Mouse (Mus musculus): ENCODE measurements around the gene Prkar1b. TPM values are rescaled to one million over a fixed set of nuclear protein-coding genes. Genes with fewer than 3 reads are reported as not detected.

The Prkar1b gene
- total RNA-seq (2015; ENCODE audit: low replicate concordance) (0.72 TPM in 1 of 2 replicates, not detected in the other), total RNA-seq (2017; ENCODE audit: low replicate concordance) (0.08 TPM in 1 of 2 replicates, not detected in the other)

- ATAC-seq (replicated peaks; ENCODE audit: low FRiP score, poor library complexity, severe bottlenecking): peak; percentile 92
Measured at GRCm38 (mm10) chr5:139149681-139150602, at the start of gene Prkar1b, which contains the start of gene Dnaaf5. Gene Prkar1b, minus strand, starts transcription at chr5:139150001. Gene Dnaaf5, plus strand, starts transcription at chr5:139150223.

GRCm38 (mm10) chr5:139199636-139199994 lies 49.8 kb upstream of the Prkar1b start:
- no peak for ATAC-seq (replicated peaks; ENCODE audit: low FRiP score, poor library complexity, severe bottlenecking)

- no peak for ATAC-seq (replicated peaks; ENCODE audit: low FRiP score, poor library complexity, severe bottlenecking)
Measured at GRCm38 (mm10) chr5:139198779-139199178, 49.0 kb upstream of the Prkar1b start.

- no peak for ATAC-seq (replicated peaks; ENCODE audit: low FRiP score, poor library complexity, severe bottlenecking)
Measured at GRCm38 (mm10) chr5:139190958-139191357, 41.2 kb upstream of the Prkar1b start.

- no peak for ATAC-seq (replicated peaks; ENCODE audit: low FRiP score, poor library complexity, severe bottlenecking)
Measured at GRCm38 (mm10) chr5:139189726-139190125, 39.9 kb upstream of the Prkar1b start.

- ATAC-seq (replicated peaks; ENCODE audit: low FRiP score, poor library complexity, severe bottlenecking): no peak
Measured at GRCm38 (mm10) chr5:139184897-139185296, 35.1 kb upstream of the Prkar1b start.

- ATAC-seq (replicated peaks; ENCODE audit: low FRiP score, poor library complexity, severe bottlenecking): no peak
Measured at GRCm38 (mm10) chr5:139183601-139184000, 33.8 kb upstream of the Prkar1b start.

- no peak for ATAC-seq (replicated peaks; ENCODE audit: low FRiP score, poor library complexity, severe bottlenecking)
Measured at GRCm38 (mm10) chr5:139183131-139183530, 33.3 kb upstream of the Prkar1b start.

- ATAC-seq (replicated peaks; ENCODE audit: low FRiP score, poor library complexity, severe bottlenecking): peak; percentile 87
Measured at GRCm38 (mm10) chr5:139178895-139179631, 29.3 kb upstream of the Prkar1b start.

- no peak for ATAC-seq (replicated peaks; ENCODE audit: low FRiP score, poor library complexity, severe bottlenecking)
Measured at GRCm38 (mm10) chr5:139174556-139175547, 25.1 kb upstream of the Prkar1b start.

GRCm38 (mm10) chr5:139174141-139174540 lies 24.3 kb upstream of the Prkar1b start:
- ATAC-seq (replicated peaks; ENCODE audit: low FRiP score, poor library complexity, severe bottlenecking): no peak

- no peak for ATAC-seq (replicated peaks; ENCODE audit: low FRiP score, poor library complexity, severe bottlenecking)
Measured at GRCm38 (mm10) chr5:139171929-139172328, 22.1 kb upstream of the Prkar1b start.

- no peak for ATAC-seq (replicated peaks; ENCODE audit: low FRiP score, poor library complexity, severe bottlenecking)
Measured at GRCm38 (mm10) chr5:139167548-139167947, 17.7 kb upstream of the Prkar1b start.

GRCm38 (mm10) chr5:139166781-139167361 lies 17.1 kb upstream of the Prkar1b start:
- no peak for ATAC-seq (replicated peaks; ENCODE audit: low FRiP score, poor library complexity, severe bottlenecking)

GRCm38 (mm10) chr5:139161632-139162031 lies 11.8 kb upstream of the Prkar1b start:
- no peak for ATAC-seq (replicated peaks; ENCODE audit: low FRiP score, poor library complexity, severe bottlenecking)

- no peak for ATAC-seq (replicated peaks; ENCODE audit: low FRiP score, poor library complexity, severe bottlenecking)
Measured at GRCm38 (mm10) chr5:139160899-139161298, 11.1 kb upstream of the Prkar1b start.

GRCm38 (mm10) chr5:139150603-139151031 lies 816 bp upstream of the Prkar1b start:
- ATAC-seq (replicated peaks; ENCODE audit: low FRiP score, poor library complexity, severe bottlenecking): peak; percentile 37

- no peak for ATAC-seq (replicated peaks; ENCODE audit: low FRiP score, poor library complexity, severe bottlenecking)
Measured at GRCm38 (mm10) chr5:139149006-139149672, 662 bp downstream of the Prkar1b start.

All from erythroid progenitor cell, adult 5-6 weeks (primary cell).